Mouse (Mus musculus): ENCODE measurements around the gene Rock2.

The Rock2 gene

DNA sequence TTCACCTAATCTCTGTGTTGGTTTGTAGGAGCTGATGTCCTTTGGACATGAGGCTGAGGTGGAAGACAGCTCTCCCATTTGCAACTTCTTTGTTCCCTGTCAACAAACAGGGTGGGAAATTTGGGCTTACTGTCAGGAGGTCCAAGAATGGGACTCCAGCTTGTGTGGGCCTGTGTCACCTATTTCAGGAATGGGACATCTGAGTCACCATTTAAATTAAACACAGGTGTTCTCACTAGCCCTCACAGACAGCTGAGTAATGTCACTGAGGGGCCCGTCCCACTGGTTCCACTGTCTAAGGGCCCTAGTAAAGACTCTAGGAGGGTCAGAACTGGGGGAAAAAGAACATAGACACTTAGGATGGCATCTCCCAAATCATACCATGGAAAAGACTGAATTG, 22.7 kb upstream of the Rock2 start:
- DNase-seq (ENCODE audit: low spot score) = no peak

DNA sequence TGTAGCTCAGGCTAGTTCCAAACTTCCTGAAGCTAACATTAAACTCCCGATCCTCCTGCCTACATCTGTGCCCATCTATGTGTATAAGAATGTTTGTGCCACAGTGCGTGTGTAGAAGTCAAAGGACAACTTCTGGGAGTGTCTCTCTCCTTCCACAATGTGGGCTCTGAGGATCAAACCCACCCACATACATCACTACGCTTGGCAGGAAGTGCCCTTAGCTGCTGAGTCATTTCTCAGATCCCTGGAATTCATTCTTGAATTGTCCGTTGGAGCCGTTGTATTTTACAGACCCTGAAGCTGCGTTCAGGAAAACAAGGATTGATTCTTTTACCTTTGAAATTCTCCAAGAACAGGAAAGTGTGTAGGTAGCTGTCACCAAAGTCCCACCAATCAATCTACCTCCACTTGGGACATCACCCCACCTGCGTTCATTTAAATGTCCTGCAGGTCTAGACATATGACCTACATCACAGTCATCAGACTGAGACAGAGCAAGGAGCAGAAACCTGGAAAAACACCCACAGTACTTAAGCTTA, 21.7 kb upstream of the Rock2 start:
- no peak for DNase-seq (ENCODE audit: low spot score)

DNA sequence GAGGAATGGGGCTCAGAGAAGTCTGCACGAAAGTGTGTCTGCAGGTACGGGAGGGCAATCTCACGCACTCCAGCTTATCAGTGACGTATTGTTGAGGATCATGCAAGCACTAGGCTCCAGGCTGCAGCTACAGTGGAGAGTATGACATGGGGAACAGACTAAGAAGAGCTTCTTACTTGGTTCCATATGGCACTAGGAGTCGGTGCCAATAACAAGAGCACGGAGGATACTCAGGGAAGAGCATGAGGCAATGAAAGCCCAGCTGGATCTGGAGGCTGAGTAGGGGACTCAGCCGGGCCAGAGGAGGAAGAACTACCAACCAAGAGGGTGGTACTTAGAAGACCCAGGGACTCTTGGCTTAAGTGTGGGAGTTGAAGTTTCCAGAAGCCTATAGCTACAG, 21.1 kb upstream of the Rock2 start:
- DNase-seq (ENCODE audit: low spot score) = no peak

DNA sequence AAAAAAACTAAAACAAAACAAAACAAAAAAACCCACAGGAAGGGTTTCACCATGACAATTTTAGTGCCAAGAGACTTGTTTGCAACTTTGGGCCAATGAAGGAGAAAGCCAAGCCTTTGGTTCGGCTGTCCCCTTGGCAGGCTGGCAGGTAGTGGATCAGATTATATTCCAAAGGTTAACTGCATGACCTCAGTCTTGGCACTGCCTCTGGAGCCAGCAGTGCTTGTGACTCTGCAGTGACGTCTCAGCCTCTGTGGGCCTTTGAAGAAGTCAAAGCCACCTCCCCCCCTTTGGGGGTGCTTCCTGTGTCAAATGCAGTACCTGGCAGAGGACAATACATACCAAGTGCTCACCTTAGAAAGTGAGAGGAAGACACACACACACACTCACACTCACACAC, 20.6 kb upstream of the Rock2 start:
- peak; percentile 78 for DNase-seq (ENCODE audit: low spot score)

DNA sequence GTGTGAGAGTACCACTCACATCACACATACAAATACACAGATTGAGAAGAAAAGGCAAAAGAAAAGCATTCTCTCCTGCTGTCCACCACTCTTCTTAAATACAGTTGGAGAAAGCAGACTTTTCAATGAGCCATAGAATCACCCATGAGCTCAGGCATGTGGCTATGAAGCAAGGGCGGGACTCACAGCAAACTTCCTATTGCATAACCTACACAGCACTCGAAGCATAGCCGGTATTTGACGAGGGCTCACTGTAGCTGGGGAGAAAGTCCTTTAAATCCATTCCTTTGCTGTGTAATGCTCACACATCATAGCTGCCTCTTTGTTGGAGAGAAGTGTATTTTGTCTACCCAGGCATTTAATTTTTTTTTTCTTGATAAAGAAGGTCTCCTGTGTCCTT, 19.4 kb upstream of the Rock2 start:
- peak; percentile 80 for DNase-seq (ENCODE audit: low spot score)

DNA sequence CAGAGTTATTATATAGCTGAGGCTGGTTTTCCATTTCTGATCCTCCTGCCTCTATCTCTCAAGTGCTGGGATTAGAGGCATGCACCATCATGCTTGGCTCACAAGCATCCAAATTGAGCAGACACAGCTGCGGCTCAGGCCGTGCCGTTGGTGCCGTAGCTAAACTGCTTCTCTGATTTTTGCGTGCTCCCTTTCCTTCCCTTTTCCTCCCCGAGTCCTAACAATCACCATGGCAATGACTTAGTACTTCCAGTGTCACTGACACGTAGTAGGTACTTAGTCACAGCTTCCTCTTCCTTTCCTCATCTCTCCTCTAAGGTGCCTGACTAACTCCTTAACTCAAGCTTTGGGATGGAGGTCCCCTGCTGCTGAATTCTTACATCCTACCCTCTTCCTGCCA, 19.0 kb upstream of the Rock2 start:
- no peak for DNase-seq (ENCODE audit: low spot score)

DNA sequence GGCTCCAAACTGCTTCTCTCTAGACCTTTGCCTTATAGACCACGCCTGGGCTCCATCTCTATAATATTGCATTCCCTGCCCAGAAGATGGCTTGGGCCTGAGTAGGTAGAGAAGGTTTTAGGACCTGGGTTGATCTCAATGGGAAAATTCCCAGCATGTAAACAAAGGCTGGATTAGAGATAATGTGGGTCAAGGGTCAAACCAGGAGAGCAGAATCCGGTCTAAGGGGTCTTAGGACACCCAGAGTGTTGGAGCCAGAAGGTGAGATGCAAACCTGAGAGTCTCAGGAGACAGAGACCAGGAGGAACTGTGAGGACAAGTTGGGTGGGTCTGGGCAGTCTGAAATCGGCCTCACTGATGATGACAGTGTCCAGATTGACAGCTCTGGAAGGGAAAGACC, 18.0 kb upstream of the Rock2 start:
- DNase-seq (ENCODE audit: low spot score) = no peak

DNA sequence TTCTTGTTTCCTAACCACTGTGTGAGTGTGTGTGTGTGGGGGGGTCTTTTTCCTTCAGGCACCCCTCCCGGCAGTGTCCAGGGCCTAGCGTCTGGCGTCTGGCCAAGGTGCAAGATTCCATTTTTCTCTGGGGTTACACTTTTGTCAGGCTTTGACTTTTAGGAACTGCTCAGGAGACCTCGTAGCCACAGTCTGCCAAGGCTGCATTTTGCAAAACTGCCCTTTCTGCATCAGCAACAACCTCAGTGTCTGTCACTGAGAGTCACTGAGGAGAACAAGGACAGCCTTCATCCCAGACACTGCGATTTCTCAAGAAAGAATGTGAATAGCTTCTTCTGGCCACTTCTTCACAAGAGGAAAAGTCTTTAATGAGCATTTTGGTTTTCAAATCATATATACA, 17.6 kb upstream of the Rock2 start:
- DNase-seq (ENCODE audit: low spot score) = no peak

DNA sequence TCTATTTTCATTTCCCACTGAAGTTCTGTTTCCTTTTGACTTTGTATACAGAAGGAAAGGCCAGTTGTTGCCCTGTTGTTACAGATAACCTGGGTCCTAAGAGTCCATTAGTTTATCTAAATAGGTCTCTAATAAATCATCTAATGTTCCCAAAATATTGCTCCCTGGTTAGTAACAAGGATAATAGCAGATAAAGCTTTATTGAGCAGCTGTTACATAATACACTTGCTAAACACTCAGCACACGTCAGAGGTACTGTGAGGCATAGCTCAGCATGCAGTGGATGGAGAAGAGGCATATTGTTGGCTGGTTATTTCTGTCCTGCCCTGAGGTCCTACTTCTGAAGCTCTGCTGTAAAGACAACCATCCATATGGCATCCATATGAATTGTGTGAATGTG, 17.0 kb upstream of the Rock2 start:
- no peak for DNase-seq (ENCODE audit: low spot score)

DNA sequence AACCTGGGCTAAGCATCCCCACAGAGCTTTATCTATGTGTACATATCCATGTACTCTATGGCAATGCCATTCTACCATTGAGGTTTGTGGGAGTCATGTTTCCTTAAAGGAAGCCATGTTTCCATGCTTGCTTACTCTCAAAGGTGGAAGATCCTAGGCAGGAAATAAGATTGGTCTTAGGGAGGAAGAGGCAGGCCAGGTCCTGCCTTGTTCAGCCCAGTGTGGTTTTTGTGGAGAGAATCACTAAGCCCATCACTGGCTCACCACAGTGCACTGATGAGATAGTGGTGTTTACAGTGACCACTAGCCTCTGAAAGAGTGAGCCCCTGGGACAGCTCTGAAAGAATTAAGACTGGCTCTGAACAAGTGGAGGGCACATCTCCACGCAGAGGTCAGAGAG, 15.3 kb upstream of the Rock2 start:
- DNase-seq (ENCODE audit: low spot score) = no peak

DNA sequence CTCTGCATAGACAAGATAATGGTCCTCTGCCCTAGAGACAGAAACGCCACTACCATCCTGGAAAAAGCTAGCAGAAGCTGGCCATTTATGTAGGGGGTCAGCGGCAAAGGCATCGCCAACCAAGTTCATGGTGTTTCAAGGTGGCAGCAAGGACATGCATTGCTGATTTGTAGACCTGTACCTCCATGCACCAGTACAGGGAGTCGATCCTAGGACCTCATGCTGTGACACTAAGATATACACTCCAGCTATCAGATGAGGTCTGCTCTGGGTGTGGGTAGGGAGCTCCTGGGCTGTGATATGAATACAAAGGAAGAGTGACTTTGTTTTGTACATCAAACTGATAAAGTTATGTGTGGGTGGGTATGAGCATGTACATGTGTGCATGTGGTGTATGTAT, 14.6 kb upstream of the Rock2 start:
- DNase-seq (ENCODE audit: low spot score) = no peak

DNA sequence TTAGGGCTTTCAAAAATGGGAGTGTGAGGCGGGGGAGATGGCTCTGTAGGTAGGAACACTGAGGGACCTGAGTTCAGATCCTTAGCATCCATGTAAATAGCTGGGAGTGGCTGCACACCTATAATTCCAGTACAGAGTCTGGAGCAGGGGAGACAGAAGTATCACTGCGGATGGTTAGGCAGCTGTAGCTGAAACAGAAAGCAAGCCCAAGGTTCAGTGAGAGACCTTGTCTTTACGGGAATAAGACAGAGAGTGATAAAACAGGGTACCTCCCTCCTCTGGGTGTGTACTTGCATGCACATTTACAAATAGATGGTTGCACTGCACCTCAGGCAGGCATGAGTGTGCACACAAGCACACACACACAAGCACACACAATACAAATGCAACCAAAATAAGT, 12.3 kb upstream of the Rock2 start:
- no peak for DNase-seq (ENCODE audit: low spot score)

DNA sequence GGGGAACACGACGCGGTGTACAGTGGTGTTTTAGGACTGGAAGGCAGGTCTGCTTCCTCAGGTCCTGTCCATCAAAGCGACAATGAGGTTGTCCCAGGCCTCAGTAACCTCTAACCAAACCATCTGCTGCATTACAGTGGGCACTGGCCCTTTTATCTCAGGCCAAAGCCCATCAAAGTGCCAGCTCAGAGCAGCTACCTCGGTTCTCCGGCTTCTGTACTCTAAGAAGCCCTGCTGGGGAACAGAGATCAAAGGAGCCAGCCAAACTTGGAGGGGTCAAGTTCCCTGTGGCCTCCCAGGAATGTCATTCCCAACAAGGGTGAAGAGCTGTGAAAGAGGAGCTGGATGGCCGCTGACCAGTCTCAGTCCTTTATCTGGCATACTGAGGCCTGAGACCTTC, 11.6 kb upstream of the Rock2 start:
- DNase-seq (ENCODE audit: low spot score) = no peak

DNA sequence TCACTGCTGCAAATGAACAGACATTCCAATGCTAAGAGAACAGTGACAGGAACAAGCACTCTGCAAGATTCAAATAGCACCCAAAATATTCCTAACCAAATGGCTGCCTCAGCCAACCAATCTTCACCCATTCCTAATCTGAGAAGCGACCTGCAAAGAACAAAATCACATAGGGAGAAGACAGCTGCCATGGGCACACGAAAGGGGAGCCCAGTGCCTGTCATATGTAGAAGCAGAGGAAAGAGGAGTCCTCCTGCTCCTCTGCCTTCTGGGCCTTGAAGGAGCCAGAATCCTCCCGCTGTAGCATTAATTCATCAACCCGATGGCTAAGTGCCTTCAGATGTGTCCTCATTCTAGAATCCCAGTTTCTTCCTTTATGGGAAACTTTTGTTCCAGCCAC, 10.2 kb upstream of the Rock2 start:
- no peak for DNase-seq (ENCODE audit: low spot score)

DNA sequence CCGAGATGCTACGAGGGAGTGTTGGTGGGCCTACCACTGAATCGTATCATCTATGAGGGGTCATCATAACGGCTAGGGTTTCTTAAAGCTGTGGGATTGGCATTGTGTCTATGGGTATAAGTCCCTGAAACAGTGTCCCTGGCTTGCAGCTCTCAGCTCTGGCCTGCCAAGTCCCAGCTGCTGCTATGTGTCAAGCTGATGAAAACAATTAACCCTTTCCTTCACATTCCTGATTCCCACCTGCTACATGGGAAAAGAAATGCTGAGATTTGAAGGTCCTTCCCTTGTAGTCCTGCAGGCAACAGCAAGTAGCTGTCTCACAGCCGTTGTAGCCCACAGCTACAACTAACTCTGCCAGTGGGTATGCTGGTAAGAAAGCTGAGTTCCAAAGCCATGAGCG, 8.3 kb upstream of the Rock2 start:
- no peak for DNase-seq (ENCODE audit: low spot score)

DNA sequence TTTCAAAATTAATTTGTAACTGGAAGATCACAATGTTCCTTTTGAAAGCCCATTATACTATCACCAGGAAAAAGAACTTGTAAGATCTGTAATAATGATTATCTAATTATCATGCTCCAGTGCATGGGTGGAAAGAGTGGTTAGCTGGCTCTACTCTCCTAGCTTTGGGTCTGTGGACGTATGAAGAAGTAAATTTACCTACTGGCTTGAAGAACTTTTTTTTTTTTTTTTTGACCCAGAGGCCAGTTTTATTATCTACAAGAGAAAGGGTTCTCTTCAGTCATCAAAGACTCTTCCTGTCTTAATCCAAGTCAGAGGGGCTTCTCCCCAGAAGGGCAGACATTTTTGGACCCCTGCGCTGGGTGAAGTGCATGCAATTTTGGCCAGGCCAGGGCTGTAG, 1.7 kb upstream of the Rock2 start:
- DNase-seq (ENCODE audit: low spot score) = no peak

DNA sequence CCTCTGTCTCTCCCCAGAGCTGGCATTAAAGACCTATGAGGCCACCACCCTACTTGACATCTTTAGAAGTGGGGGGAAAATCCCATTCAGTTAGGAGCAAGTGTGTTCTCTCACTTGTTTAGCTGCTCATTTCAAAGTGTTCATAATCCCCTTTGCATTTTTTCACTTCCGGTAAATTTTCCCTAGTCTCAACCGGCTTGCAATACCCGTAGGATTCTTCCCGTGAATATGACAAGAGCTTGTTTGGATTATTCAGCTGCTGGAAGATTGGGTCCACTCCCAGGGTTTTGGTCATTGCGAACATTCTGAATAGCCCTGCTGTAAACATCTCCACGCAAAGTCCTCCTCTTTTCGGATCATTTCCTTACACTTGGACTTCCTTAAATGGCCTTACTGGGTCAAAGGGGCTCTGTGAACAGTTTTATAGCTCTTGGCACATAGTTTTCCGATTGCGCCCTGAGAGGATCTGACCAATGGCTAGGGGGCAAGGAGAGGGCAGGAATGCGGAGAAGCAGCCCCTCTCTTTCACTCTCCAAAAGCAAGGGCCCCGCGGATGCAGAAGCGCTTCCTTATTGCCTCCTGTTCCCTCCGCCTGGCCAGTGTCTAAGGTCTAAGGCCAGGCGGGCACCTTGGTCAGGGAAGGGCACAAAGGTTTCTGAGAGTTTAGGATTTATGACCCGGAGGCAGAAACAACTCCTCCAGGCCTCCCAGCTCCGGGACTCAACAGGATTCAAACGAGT, 869 bp upstream of the Rock2 start:
- DNase-seq (ENCODE audit: low spot score) = peak; percentile 73

DNA sequence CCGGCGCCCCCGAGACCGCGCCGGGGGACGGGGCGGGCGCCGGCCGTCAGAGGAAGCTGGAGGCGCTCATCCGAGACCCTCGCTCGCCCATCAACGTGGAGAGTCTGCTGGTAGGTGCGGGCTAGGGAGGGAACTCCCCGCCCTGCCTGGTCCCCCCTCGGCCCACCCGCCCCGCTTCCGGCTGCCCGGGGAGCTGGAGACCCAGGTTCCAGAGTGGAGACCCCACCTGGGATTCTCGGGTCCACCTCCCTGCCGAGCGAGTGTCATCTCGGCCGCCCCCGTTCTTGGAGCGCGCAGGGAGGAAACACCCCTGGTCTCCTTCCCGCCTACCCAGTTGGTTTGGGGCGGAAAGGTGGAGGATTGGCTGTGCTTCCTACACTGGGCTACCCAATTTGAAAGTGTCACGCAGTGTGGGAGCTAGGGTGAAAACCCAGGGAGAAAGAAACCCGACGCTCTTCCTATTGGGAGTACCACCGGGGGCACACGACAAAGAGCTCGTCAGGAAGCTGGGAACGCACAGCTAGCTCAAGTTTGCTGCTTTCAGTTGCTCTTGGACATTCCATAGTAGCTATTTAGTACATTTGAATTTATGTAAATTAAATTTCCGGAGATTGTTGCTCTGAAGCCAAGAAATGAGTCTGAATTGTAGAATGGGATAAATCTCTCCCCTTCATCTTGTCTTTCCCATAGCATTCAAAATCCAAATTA, 680 bp downstream of the Rock2 start:
- DNase-seq (ENCODE audit: low spot score) = no peak

DNA sequence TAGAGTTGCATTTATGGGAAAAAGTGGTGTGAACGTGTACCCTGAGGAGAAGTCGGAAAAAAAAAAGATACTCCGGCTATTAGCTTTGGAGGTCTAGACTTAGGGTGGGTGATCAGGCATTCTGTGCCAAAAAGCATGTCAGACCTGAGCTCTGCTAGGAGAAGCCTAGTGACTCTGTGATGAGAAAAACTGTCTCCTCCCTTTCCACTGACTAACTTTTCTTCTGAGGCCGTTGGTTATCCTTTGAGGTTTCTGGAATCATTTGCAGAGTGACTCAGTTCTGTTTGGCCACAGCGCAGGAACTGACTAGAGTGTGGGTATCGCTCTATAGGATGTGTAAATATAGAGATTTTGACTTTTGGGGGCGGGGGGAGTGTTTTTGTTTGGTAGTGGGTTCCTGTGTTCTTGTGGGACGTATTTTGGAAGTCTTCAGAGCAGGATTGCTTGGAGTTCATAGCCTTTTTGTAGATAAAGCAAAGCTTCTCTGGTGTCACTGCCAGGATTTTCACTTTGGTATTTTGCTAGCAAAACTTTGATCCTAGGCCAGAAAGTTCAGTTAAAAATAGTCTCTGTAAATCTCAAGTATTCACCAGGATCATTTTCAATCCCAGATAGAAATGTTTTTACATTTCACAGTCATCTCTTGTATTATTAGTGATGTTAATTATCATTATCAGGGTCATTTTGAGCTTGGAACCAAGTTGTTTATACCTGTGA, 1.5 kb downstream of the Rock2 start:
- DNase-seq (ENCODE audit: low spot score) = no peak

DNA sequence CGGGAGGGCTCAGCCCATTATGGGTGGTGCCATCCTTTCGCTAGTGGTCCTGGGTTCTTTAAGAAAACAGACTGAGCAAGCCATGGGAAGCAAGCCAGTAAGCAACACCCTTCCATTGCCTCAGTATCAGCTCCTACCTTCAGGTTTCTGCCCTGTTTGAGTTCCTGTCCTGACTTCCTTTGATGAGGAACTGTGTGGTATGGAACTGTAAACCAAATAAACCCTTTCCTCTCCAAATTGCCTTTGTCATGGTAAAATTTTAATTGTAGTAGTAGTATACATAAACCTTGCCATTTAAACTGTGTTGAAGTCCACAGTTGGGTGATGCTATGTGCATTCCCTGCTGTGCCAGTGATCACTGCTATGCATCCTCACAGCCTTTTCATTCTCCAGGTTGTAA, 2.5 kb downstream of the Rock2 start:
- no peak for DNase-seq (ENCODE audit: low spot score)

DNA sequence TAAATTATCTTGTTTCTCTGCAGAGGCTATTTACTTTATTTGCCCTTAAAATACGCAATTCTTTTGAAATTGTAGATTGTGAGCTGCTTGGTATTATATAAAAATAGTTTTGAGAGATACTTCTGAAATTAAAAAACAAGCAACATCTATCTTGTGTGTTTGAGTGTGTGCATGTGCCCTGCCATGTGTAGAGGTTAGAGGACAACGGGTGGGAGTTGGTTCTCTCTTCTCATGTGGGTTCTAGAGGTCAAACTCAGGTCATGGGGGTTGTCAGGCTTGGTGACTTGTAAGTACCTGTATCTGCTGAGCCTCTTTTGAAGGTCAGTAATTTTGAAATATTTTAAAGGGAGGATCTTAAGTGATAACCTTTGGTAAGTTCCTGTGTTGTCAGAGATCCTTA, 3.5 kb downstream of the Rock2 start:
- no peak for DNase-seq (ENCODE audit: low spot score)

DNA sequence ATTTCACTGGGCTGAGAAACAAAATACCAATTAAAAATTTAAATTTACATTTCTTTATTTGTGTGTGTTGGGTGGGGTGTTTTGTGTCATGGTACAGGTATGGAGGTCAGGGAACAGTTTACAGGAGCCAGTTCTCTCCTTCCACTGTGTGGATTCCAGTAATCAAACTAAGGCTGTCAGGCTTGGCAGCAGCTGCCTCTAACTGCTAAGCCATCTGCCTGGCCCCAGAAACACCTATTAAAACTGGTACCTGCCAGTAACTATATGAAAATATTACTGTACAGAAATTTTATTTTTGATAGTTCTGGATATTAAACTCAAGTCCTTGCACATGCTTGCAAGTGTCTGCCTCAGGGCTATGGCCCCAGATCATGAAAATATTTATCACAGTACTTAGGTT, 4.1 kb downstream of the Rock2 start:
- DNase-seq (ENCODE audit: low spot score) = no peak

DNA sequence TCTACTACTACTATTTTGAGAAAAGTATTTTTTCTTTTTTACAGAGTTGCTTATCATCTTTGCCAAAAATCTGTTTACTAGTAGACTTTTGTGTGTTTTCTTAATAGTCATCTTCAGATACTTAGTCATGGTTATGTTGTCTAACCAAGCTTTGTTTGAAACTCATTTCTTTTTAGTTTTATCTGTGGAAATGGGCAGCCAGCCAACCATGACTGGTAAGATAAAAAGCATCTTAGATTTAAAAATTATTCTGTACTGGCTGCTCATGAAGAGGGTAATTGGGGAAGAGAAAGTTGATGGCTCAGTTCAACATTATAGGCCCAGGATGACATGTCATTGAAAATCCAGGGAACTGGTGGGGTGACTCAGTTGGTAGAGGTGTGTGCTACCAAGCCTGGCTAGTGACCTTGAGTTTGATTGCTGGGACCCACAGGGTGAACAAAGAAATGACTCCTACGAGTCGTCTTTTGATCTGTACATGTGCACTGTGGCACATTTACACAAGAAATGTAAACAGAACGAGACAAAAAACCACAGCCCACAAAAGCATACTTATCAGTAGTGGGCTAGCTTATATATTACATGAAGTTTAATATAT, 6.0 kb downstream of the Rock2 start:
- no peak for DNase-seq (ENCODE audit: low spot score)

Measured in lung, postnatal 25 days (tissue).